Mouse (Mus musculus): Measurements from ENCODE around the gene Olfr920.
A peak's percentile ranks its signal among the peaks of the same experiment; 100 is the strongest.

GRCm38 (mm10) chr9:38718102-38718501 lies 34.0 kb upstream of the Olfr920 start, which contains the start of gene Vwa5a:
- TF ChIP-seq NRF1 (IDR thresholded peaks at IDR 0.05; ENCODE audit: low read depth, low read length): no peak
- no peak for TF ChIP-seq UBTF (IDR thresholded peaks at IDR 0.05; ENCODE audit: low read depth, low read length)
- no peak for TF ChIP-seq CTCF (conservative IDR thresholded peaks at IDR 0.05 in 1 of 2, IDR thresholded peaks at IDR 0.05 in 1 of 2; ENCODE audit: low read depth in 2 of 2, low read length in 2 of 2)
- no peak for TF ChIP-seq TCF12 (IDR thresholded peaks at IDR 0.05; ENCODE audit: low read depth, low read length)
- no peak for TF ChIP-seq MEF2A (IDR thresholded peaks at IDR 0.05; ENCODE audit: borderline replicate concordance, low read depth, low read length)
- no peak for TF ChIP-seq POLR2A (IDR thresholded peaks at IDR 0.05; ENCODE audit: low read depth, low read length)
- TF ChIP-seq CHD1 (IDR thresholded peaks at IDR 0.05; ENCODE audit: low read depth, low read length): no peak
- TF ChIP-seq SIN3A (IDR thresholded peaks at IDR 0.05; ENCODE audit: low read length): peak; percentile 92
- peak; percentile 47; the same call in 1 of the 2 replicates for TF ChIP-seq TBP (conservative IDR thresholded peaks at IDR 0.05; ENCODE audit: low read depth, low read length)
- TF ChIP-seq ZNF384 (IDR thresholded peaks at IDR 0.05; ENCODE audit: low read depth, low read length): no peak
- no peak for TF ChIP-seq ZC3H11A (IDR thresholded peaks at IDR 0.05; ENCODE audit: low read depth, low read length)
- TF ChIP-seq CHD2 (IDR thresholded peaks at IDR 0.05; ENCODE audit: low read length): no peak
- TF ChIP-seq JUND (conservative IDR thresholded peaks at IDR 0.05; ENCODE audit: low read depth, low read length): no peak
- no peak for TF ChIP-seq EP300 (IDR thresholded peaks at IDR 0.05; ENCODE audit: low read length)
